Mouse (Mus musculus) gonadal fat pad, adult 2 months (tissue): ENCODE data around the gene Rprd1b. TPM values are rescaled to one million over a fixed set of nuclear protein-coding genes. Genes with fewer than 3 reads are reported as not detected.
"Not testable (repeated sequence)": the region's sequence is repeated elsewhere in the genome, so short reads cannot be mapped to it uniquely, and the experiment has no call there.

Experiments used
- DNase-seq: peaks from one replicate; pipeline ENCODE4 v3.0.0-alpha.2; 2012; ENCODE audit warnings: low read depth
- polyA plus RNA-seq: library from polyadenylated mRNA; depleted of rRNA; stranded (reverse); fragments of >200 nt; gene quantifications from 2 replicates; pipeline ENCODE4 v1.2.3, GENCODE M21; 2012

The Rprd1b gene
- polyA plus RNA-seq, 1 experiment = 16.2 TPM

- no peak for DNase-seq
Observed at GRCm38 (mm10) chr2:158040396-158040795, 12.1 kb downstream of the Rprd1b start.

- no peak for DNase-seq
Observed at GRCm38 (mm10) chr2:158043504-158043903, 15.2 kb downstream of the Rprd1b start.

GRCm38 (mm10) chr2:158046186-158046585, 17.9 kb downstream of the Rprd1b start:
- no peak for DNase-seq

- no peak for DNase-seq
Observed at GRCm38 (mm10) chr2:158047903-158048302, 19.6 kb downstream of the Rprd1b start.

- DNase-seq = no peak
Observed at GRCm38 (mm10) chr2:158048718-158049117, 20.4 kb downstream of the Rprd1b start.

- no peak for DNase-seq
Observed at GRCm38 (mm10) chr2:158050116-158050515, 21.8 kb downstream of the Rprd1b start.

- no peak for DNase-seq
Observed at GRCm38 (mm10) chr2:158054596-158054995, 26.3 kb downstream of the Rprd1b start.

GRCm38 (mm10) chr2:158055383-158055782, 27.1 kb downstream of the Rprd1b start:
- not testable (repeated sequence) for DNase-seq

GRCm38 (mm10) chr2:158057030-158057429, 28.7 kb downstream of the Rprd1b start:
- DNase-seq = no peak

GRCm38 (mm10) chr2:158058534-158058933, 30.2 kb downstream of the Rprd1b start:
- DNase-seq = no peak

- no peak for DNase-seq
Observed at GRCm38 (mm10) chr2:158059666-158060105, 31.4 kb downstream of the Rprd1b start.

- DNase-seq = peak; percentile 60
Observed at GRCm38 (mm10) chr2:158063036-158063435, 34.7 kb downstream of the Rprd1b start.

- DNase-seq = peak; percentile 88
Observed at GRCm38 (mm10) chr2:158064571-158065048, 36.3 kb downstream of the Rprd1b start.

- DNase-seq = no peak
Observed at GRCm38 (mm10) chr2:158065064-158065463, 36.8 kb downstream of the Rprd1b start.

GRCm38 (mm10) chr2:158066456-158066855, 38.2 kb downstream of the Rprd1b start:
- no peak for DNase-seq

GRCm38 (mm10) chr2:158067260-158067824, 39.0 kb downstream of the Rprd1b start:
- no peak for DNase-seq

GRCm38 (mm10) chr2:158068444-158068971, 40.2 kb downstream of the Rprd1b start:
- DNase-seq = no peak

GRCm38 (mm10) chr2:158070885-158071632, 42.8 kb downstream of the Rprd1b start:
- peak; percentile 91 for DNase-seq

- no peak for DNase-seq
Observed at GRCm38 (mm10) chr2:158071633-158071995, 43.3 kb downstream of the Rprd1b start.

- DNase-seq = no peak
Observed at GRCm38 (mm10) chr2:158074835-158075234, 46.5 kb downstream of the Rprd1b start.

GRCm38 (mm10) chr2:158076690-158077089, 48.4 kb downstream of the Rprd1b start:
- no peak for DNase-seq

GRCm38 (mm10) chr2:158077981-158078380, 49.7 kb downstream of the Rprd1b start:
- no peak for DNase-seq

- no peak for DNase-seq
Observed at GRCm38 (mm10) chr2:158078971-158079370, 50.7 kb downstream of the Rprd1b start.
